Mouse (Mus musculus): Measurements from ENCODE around the gene Gsc2.

DNA sequence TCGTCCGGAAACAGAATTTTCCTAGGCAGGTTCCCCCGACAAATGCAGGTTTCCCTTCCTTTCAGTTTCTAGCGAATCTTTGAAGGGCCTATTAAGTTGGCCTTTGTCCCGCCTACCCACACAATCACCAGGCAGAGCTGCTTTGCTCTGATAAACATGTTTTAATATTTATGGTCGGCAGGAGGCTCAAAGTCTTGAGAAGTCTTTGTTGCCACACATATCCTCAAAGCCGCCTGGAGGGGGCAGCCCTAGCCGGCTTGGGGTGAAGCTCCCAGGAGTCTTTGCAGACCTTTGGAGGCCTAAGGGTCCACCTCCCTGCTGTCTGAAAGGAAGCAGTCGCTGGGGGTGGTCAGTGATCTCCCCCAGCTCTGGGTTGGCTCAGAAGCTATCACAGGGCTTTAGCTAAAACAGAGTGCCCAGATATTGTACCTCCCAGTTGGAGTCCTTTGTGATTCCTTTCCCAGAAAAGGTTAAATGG, 13.8 kb upstream of the Gsc2 start:
- no peak for TF ChIP-seq HCFC1 (IDR thresholded peaks at IDR 0.05; ENCODE audit: borderline replicate concordance, insufficient read depth, low read length)
- no peak for TF ChIP-seq ZNF384 (IDR thresholded peaks at IDR 0.05; ENCODE audit: low read depth, low read length)
- no peak for TF ChIP-seq CHD2 (IDR thresholded peaks at IDR 0.05; ENCODE audit: low read depth, low read length)
- TF ChIP-seq ZC3H11A (IDR thresholded peaks at IDR 0.05; ENCODE audit: borderline replicate concordance, low read depth, low read length): no peak

All from ES-E14 (cell line).